Mouse (Mus musculus): Measurements from ENCODE around the gene Pllp. TPM values are rescaled to one million over a fixed set of nuclear protein-coding genes. Genes with fewer than 3 reads are reported as not detected.

Pllp gene
- polyA plus RNA-seq, 1 experiment from 2014 or later, result not detected

- ATAC-seq (ENCODE audit: insufficient number of reproducible peaks, insufficient read depth, low FRiP score, low read depth), result no peak
- 57% methylated on average over 5 of the region's 5 CpGs for WGBS
- no peak overlapping the region for H3K4me3 ChIP-seq (ENCODE audit: control insufficient read depth in 1 of 2, insufficient read depth in 1 of 2, low read depth in 1 of 2, low read length in 2 of 2)
These were observed 18.5 kb upstream of the Pllp start for GRCm38 (mm10) chr8:94714556-94714955.

DNA sequence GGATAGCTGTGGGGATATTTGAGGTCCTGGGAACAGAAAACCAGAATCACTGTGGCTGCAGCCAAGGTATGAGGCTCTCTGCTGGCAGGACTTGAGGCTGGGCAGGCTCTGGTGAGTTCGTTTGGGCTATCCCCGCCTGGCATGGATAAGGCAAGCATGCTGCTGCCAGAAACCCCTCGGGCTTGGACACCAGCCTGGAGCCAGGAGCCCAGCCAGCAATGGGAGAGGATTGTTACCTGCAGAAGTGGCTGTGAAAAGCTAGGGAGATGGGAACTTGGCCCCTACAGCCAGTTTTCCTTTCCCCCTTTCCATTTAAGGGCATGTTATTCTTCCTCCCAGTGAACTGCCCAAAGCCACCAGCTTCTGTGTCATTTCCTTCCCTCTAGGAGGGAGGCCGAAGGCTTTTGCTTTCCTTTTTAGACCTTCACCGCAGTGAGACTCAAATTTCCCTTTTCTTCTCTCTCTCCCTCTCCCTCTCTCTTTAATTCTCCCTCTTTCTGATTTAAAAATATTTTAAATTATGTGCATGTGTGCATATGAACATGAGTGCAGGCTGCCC lies 15.2 kb upstream of the Pllp start:
- H3K9me3 ChIP-seq (ENCODE audit: control insufficient read depth, low read length), result no peaks in the 10 kb centered on the region
- WGBS, result 37% methylated on average over 5 of the region's 5 CpGs
- no peak for ATAC-seq (ENCODE audit: insufficient number of reproducible peaks, insufficient read depth, low FRiP score, low read depth)
- no peaks in the 10 kb centered on the region for H3K36me3 ChIP-seq (ENCODE audit: control insufficient read depth, insufficient read depth, low read length)
- peak overlapping the region in 1 of 2 experiments; percentile 37; a peak in 2 of 4 replicates for H3K27ac ChIP-seq (replicated peaks in 1 of 2; ENCODE audit: control insufficient read depth in 1 of 2, insufficient read depth in 1 of 2, low read depth in 2 of 2, low read length in 2 of 2)
- peaks cover 12 to 18% of the 10 kb centered on the region in 2 experiments for H3K4me1 ChIP-seq (ENCODE audit: control insufficient read depth in 2 of 2, insufficient read depth in 2 of 2, low read length in 2 of 2)
- H3K27me3 ChIP-seq (ENCODE audit: control insufficient read depth, insufficient read depth, low read length), result no peaks in the 10 kb centered on the region
- no peak overlapping the region for H3K9ac ChIP-seq (ENCODE audit: low read length)
- H3K4me2 ChIP-seq (ENCODE audit: low read length), result peak overlapping the region; percentile 7; the same call in 1 of the 2 replicates
- H3K4me3 ChIP-seq (ENCODE audit: control insufficient read depth in 1 of 2, insufficient read depth in 1 of 2, low read depth in 1 of 2, low read length in 2 of 2), result no peak overlapping the region

More at GRCm38 (mm10) chr8:94714556-94714955, 18.5 kb upstream of the Pllp start:
- Histone ChIP-seq H3K9me3 (ENCODE audit: control insufficient read depth, low read length) (no peaks in the 10 kb centered on the region), H3K27ac (replicated peaks in 1 of 2; ENCODE audit: control insufficient read depth in 1 of 2, insufficient read depth in 1 of 2, low read depth in 2 of 2, low read length in 2 of 2) (no peak overlapping the region), H3K36me3 (ENCODE audit: control insufficient read depth, insufficient read depth, low read length) (no peaks in the 10 kb centered on the region), H3K4me2 (ENCODE audit: low read length) (no peak overlapping the region), H3K9ac (ENCODE audit: low read length) (no peak overlapping the region), H3K27me3 (ENCODE audit: control insufficient read depth, insufficient read depth, low read length) (no peaks in the 10 kb centered on the region), H3K4me1 (ENCODE audit: control insufficient read depth in 2 of 2, insufficient read depth in 2 of 2, low read length in 2 of 2) (peaks cover 2 to 7% of the 10 kb centered on the region in 2 experiments; a peak in 2 of 4 replicates)

GRCm38 (mm10) chr8:94710336-94710735 lies 14.3 kb upstream of the Pllp start:
- H3K27me3 ChIP-seq (ENCODE audit: control insufficient read depth, insufficient read depth, low read length), result no peaks in the 10 kb centered on the region
- H3K4me1 ChIP-seq (ENCODE audit: control insufficient read depth in 2 of 2, insufficient read depth in 2 of 2, low read length in 2 of 2), result peaks cover 12 to 18% of the 10 kb centered on the region in 2 experiments
- ATAC-seq (ENCODE audit: insufficient number of reproducible peaks, insufficient read depth, low FRiP score, low read depth), result no peak
- no peaks in the 10 kb centered on the region for H3K9me3 ChIP-seq (ENCODE audit: control insufficient read depth, low read length)
- H3K4me3 ChIP-seq (ENCODE audit: control insufficient read depth in 1 of 2, insufficient read depth in 1 of 2, low read depth in 1 of 2, low read length in 2 of 2), result no peak overlapping the region
- no peak overlapping the region for H3K27ac ChIP-seq (replicated peaks in 1 of 2; ENCODE audit: control insufficient read depth in 1 of 2, insufficient read depth in 1 of 2, low read depth in 2 of 2, low read length in 2 of 2)
- H3K36me3 ChIP-seq (ENCODE audit: control insufficient read depth, insufficient read depth, low read length), result no peaks in the 10 kb centered on the region
- WGBS, result 54% methylated on average over 8 of the region's 8 CpGs
- H3K9ac ChIP-seq (ENCODE audit: low read length), result no peak overlapping the region
- no peak overlapping the region for H3K4me2 ChIP-seq (ENCODE audit: low read length)

DNA sequence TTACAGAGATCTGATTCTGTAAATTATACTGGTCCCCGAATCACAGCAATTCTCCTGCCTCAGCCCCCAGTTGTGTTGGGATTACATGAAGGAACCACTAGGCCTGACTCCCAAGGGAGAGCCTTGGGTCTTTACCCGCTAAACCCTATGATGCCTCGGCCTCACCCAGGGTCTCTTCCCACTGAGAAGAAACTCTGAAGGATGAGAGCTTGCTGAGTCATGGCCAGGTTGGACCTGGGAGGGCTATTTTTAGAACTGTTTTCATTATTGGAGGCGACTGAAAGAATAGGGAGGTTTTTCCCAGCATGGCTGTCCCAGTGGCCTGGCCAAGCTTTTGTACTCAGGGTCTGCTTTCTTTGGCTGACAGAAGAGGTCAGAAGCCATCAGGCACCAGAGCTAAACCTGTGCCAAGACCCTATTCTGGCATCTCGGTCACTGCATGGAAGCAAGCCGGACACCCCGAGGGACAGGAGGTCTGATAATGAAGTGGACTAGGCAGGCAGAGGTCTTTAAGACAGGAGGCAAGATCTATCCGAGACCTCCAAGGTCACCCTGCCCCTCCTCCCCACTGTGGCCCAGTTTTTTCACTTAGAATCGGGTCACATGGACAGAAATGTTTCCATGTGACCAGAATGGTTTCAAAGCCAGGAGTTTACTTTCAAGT lies 10.8 kb upstream of the Pllp start:
- Histone ChIP-seq H3K4me2 (ENCODE audit: low read length) (no peak overlapping the region), H3K9me3 (ENCODE audit: control insufficient read depth, low read length) (no peaks in the 10 kb centered on the region), H3K36me3 (ENCODE audit: control insufficient read depth, insufficient read depth, low read length) (no peaks in the 10 kb centered on the region), H3K9ac (ENCODE audit: low read length) (no peak overlapping the region; the same call in 1 of the 2 replicates), H3K4me3 (ENCODE audit: control insufficient read depth in 1 of 2, insufficient read depth in 1 of 2, low read depth in 1 of 2, low read length in 2 of 2) (no peak overlapping the region), H3K27ac (replicated peaks in 1 of 2; ENCODE audit: control insufficient read depth in 1 of 2, insufficient read depth in 1 of 2, low read depth in 2 of 2, low read length in 2 of 2) (0 out of 4 replicates have a peak overlapping the region, but pooled peaks of 1 of the 2 experiments have one; percentile 3), H3K27me3 (ENCODE audit: control insufficient read depth, insufficient read depth, low read length) (no peaks in the 10 kb centered on the region), H3K4me1 (ENCODE audit: control insufficient read depth in 2 of 2, insufficient read depth in 2 of 2, low read length in 2 of 2) (peaks cover 12 to 18% of the 10 kb centered on the region in 2 experiments)
- ATAC-seq (ENCODE audit: insufficient number of reproducible peaks, insufficient read depth, low FRiP score, low read depth), result no peak
- 57% methylated on average over 9 of the region's 9 CpGs for WGBS

- no peaks in the 10 kb centered on the region for H3K36me3 ChIP-seq (ENCODE audit: control insufficient read depth, insufficient read depth, low read length)
- H3K27ac ChIP-seq (replicated peaks in 1 of 2; ENCODE audit: control insufficient read depth in 1 of 2, insufficient read depth in 1 of 2, low read depth in 2 of 2, low read length in 2 of 2), result no peak overlapping the region
- no peaks in the 10 kb centered on the region for H3K27me3 ChIP-seq (ENCODE audit: control insufficient read depth, insufficient read depth, low read length)
- H3K4me1 ChIP-seq (ENCODE audit: control insufficient read depth in 2 of 2, insufficient read depth in 2 of 2, low read length in 2 of 2), result peaks cover 10 to 11% of the 10 kb centered on the region in 2 experiments
- ATAC-seq (ENCODE audit: insufficient number of reproducible peaks, insufficient read depth, low FRiP score, low read depth), result no peak
- H3K9me3 ChIP-seq (ENCODE audit: control insufficient read depth, low read length), result no peaks in the 10 kb centered on the region
- 62% methylated on average over 10 of the region's 10 CpGs for whole genome bisulfite sequencing
- no peak overlapping the region for H3K9ac ChIP-seq (ENCODE audit: low read length)
- H3K4me2 ChIP-seq (ENCODE audit: low read length), result no peak overlapping the region
- H3K4me3 ChIP-seq (ENCODE audit: control insufficient read depth in 1 of 2, insufficient read depth in 1 of 2, low read depth in 1 of 2, low read length in 2 of 2), result no peak overlapping the region
These were observed 9.6 kb upstream of the Pllp start for GRCm38 (mm10) chr8:94705581-94706245.

- Histone ChIP-seq H3K9ac (ENCODE audit: low read length) (peak overlapping the region; percentile 68), H3K4me2 (ENCODE audit: low read length) (peak overlapping the region; percentile 80), H3K27me3 (ENCODE audit: control insufficient read depth, insufficient read depth, low read length) (0 out of 2 replicates have a peak, but pooled peaks cover 4% of the 10 kb centered on the region), H3K9me3 (ENCODE audit: control insufficient read depth, low read length) (no peaks in the 10 kb centered on the region), H3K4me1 (ENCODE audit: control insufficient read depth in 2 of 2, insufficient read depth in 2 of 2, low read length in 2 of 2) (peaks cover 10 to 11% of the 10 kb centered on the region in 2 experiments), H3K27ac (replicated peaks in 1 of 2; ENCODE audit: control insufficient read depth in 1 of 2, insufficient read depth in 1 of 2, low read depth in 2 of 2, low read length in 2 of 2) (no peak overlapping the region), H3K4me3 (ENCODE audit: control insufficient read depth in 1 of 2, insufficient read depth in 1 of 2, low read depth in 1 of 2, low read length in 2 of 2) (peak overlapping the region; percentile 37 to 48), H3K36me3 (ENCODE audit: control insufficient read depth, insufficient read depth, low read length) (no peaks in the 10 kb centered on the region)
- WGBS, result 19% methylated on average over 9 of the region's 9 CpGs
- no peak for ATAC-seq (ENCODE audit: insufficient number of reproducible peaks, insufficient read depth, low FRiP score, low read depth)
These were observed 8.5 kb upstream of the Pllp start for GRCm38 (mm10) chr8:94704669-94704984.

DNA sequence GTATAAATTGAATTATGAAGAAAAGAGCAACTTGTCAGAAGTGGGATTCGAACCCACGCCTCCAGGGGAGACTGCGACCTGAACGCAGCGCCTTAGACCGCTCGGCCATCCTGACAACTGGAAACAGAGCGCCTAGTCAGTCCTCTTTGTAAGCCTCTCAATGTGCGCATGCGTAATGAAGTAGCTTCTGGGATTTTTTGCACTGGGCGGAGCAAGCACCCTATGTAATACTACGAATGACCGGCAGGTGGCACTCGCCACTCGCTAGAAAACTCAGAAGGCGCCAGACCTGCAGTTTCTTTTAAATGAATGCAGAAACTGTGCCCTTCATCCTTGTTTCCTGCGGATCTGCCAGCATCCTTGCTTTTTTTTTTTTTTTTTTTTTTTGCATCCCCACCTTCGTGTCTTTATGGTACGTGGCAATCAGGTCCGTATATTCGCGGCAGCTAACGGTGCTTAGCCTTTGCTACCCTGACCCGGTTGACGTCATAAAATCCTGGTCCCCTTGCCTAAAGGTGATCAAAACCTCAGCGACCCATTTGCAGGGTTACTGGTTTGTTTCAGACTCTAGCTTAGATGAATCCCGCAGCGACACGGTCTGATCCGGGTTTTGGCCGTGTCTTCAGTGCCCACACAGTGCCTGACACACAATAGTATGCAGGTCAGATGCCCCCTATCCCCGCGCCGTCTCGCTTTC lies 8.0 kb upstream of the Pllp start:
- peaks cover 10 to 11% of the 10 kb centered on the region in 2 experiments for H3K4me1 ChIP-seq (ENCODE audit: control insufficient read depth in 2 of 2, insufficient read depth in 2 of 2, low read length in 2 of 2)
- WGBS, result under 1% methylated on average over 35 of the region's 35 CpGs
- no peak overlapping the region for H3K27ac ChIP-seq (replicated peaks in 1 of 2; ENCODE audit: control insufficient read depth in 1 of 2, insufficient read depth in 1 of 2, low read depth in 2 of 2, low read length in 2 of 2)
- H3K9me3 ChIP-seq (ENCODE audit: control insufficient read depth, low read length), result no peaks in the 10 kb centered on the region
- ATAC-seq (ENCODE audit: insufficient number of reproducible peaks, insufficient read depth, low FRiP score, low read depth), result peak; percentile 85
- no peaks in the 10 kb centered on the region for H3K36me3 ChIP-seq (ENCODE audit: control insufficient read depth, insufficient read depth, low read length)
- H3K4me3 ChIP-seq (ENCODE audit: control insufficient read depth in 1 of 2, insufficient read depth in 1 of 2, low read depth in 1 of 2, low read length in 2 of 2), result peak overlapping the region; percentile 37 to 58
- peak overlapping the region; percentile 68 for H3K9ac ChIP-seq (ENCODE audit: low read length)
- peak overlapping the region; percentile 80 for H3K4me2 ChIP-seq (ENCODE audit: low read length)
- H3K27me3 ChIP-seq (ENCODE audit: control insufficient read depth, insufficient read depth, low read length), result 0 out of 2 replicates have a peak, but pooled peaks cover 4% of the 10 kb centered on the region
